Mouse (Mus musculus) C2C12 (cell line): ENCODE results near the gene Wnt4.

Source experiments
- CEBPB ChIP-seq: IDR thresholded peaks from one replicate; pipeline ENCODE4 v1.6.1; 2011; ENCODE audit warnings: low read depth, mild to moderate bottlenecking, control low read depth, moderate library complexity
- CTCF ChIP-seq: IDR thresholded peaks from one replicate; pipeline ENCODE4 v1.5.1; 2011; ENCODE audit not compliant: control insufficient read depth, insufficient read depth, insufficient read length
- MAX ChIP-seq: IDR thresholded peaks from one replicate; pipeline ENCODE4 v1.6.1; 2011; ENCODE audit warnings: mild to moderate bottlenecking, control low read depth
- MYOG ChIP-seq: IDR thresholded peaks from one replicate; pipeline ENCODE4 v1.6.1; 2011; ENCODE audit not compliant: control insufficient read depth, insufficient read length; ENCODE audit errors: extremely low read depth
- USF1 ChIP-seq: IDR thresholded peaks from one replicate; pipeline ENCODE4 v1.6.1; 2011; ENCODE audit warnings: low read depth, mild to moderate bottlenecking, control low read depth, moderate library complexity

GRCm38 (mm10) chr4:137279346-137279745 is 2.1 kb downstream of the Wnt4 start:
- TF ChIP-seq CTCF: no peak
- TF ChIP-seq MYOG: no peak
- TF ChIP-seq MAX: no peak
- no peak for TF ChIP-seq CEBPB
- no peak for TF ChIP-seq USF1
